8 mouse cellular contexts compared by ENCODE assay signal in the genomic region with DNA sequence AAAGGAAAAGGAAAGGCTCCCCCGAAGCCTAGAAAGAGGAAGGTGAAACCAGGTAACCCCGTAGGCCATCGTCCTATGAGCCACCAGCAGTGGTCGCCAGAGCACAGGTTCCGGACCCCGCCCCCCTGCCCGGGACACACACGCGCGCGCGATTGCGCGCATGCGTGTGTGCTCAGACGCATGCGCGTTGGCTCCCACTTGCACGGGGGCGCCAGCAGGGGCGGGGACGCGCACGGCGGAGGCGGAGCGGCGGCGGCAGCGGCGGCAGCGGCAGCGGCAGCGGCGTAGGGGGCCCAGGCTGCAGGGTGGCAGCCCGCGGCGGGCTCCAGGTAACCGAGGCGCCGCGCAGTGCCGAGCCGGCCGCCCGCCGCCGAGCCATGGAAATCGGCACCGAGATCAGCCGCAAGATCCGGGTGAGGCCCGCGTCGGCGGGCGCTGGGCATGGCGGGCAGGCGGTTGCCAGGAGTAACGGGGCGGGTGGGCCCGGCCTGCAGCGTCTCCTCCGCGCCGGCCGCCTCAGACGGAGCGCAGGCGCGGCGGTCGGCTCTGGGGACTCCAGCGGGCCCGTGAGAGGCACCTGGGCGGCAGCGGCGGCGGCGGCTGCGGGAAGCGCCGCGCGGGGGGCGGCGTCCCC. TPM values are rescaled to one million over a fixed set of nuclear protein-coding genes. Genes with fewer than 3 reads are reported as not detected.
A peak's percentile ranks its signal among the peaks of the same experiment; 100 is the strongest.
DNase-seq lines count a peak whose midpoint lies in the region; ATAC-seq and TF ChIP-seq lines count a peak whose summit lies in the region.

TSS of gene Zc3h14 (plus strand) at position 219 of the 634 bp plus-strand sequence.

- WGBS in cerebellum, adult 2 months = under 1% methylated on average over 86 of the region's 87 CpGs
- WGBS in lung, embryonic 16.5 days = under 1% methylated on average over 40 of the region's 87 CpGs

- peaks cover 2 to 26% of the 10 kb centered on the region in 2 experiments; a peak in 3 of 4 replicates for H3K36me3 ChIP-seq in MEL (ENCODE audit: control insufficient read depth in 1 of 2, insufficient read depth in 2 of 2, low read length in 2 of 2)
- no peaks in the 10 kb centered on the region for H3K36me3 ChIP-seq in lung, embryonic 16.5 days (ENCODE audit: control insufficient read depth, insufficient read depth, low read length)

- peak within 1 kb of the TSS; percentile 54 for H3K4me2 ChIP-seq in lung, embryonic 16.5 days (ENCODE audit: low read depth, low read length)

- no peaks in the 10 kb centered on the region for H3K9me3 ChIP-seq in MEL (replicated peaks; ENCODE audit: insufficient read depth, low read length)
- no peaks in the 10 kb centered on the region for H3K9me3 ChIP-seq in lung, embryonic 16.5 days (ENCODE audit: control insufficient read depth, low read length)

- TF ChIP-seq RAD21 in MEL (IDR thresholded peaks at IDR 0.05; ENCODE audit: low read depth, low read length) = no peak

- peak within 1 kb of the TSS; percentile 96 for H3K9ac ChIP-seq in MEL (ENCODE audit: control insufficient read depth, low read depth, low read length, poor library complexity, severe bottlenecking)
- peak within 1 kb of the TSS; percentile 91 for H3K9ac ChIP-seq in lung, embryonic 16.5 days (ENCODE audit: low read length)

- peak; percentile 87 to 91 for ATAC-seq in hematopoietic stem cell, adult 5-6 weeks (replicated peaks in 1 of 2; ENCODE audit: insufficient read depth in 1 of 2, low FRiP score in 2 of 2, low TSS enrichment in 1 of 2, low read depth in 1 of 2, poor library complexity in 2 of 2, severe bottlenecking in 2 of 2)
- ATAC-seq in lung, embryonic 16.5 days (ENCODE audit: low read depth) = peak; percentile 93

- TF ChIP-seq EP300 in MEL (IDR thresholded peaks at IDR 0.05; ENCODE audit: low read depth in 1 of 2, low read length in 2 of 2) = no peak

- peaks cover 2 to 6% of the 10 kb centered on the region in 2 experiments; a peak in 2 of 4 replicates for H3K4me1 ChIP-seq in MEL (ENCODE audit: control insufficient read depth in 1 of 2, insufficient read depth in 2 of 2, low read length in 2 of 2)
- peaks cover 6% of the 10 kb centered on the region; the same call in 1 of the 2 replicates for H3K4me1 ChIP-seq in cerebellum, adult 2 months (ENCODE audit: control insufficient read depth, insufficient read depth, low read length)
- peaks cover 16% of the 10 kb centered on the region for H3K4me1 ChIP-seq in lung, embryonic 16.5 days (replicated peaks; ENCODE audit: control insufficient read depth, insufficient read depth, low read length)

- DNase-seq in MEL (ENCODE audit: low read depth, low spot score) = peak; percentile 94
- DNase-seq in cerebellum, adult 2 months = peak; percentile 92 to 93
- DNase-seq in forelimb bud, embryonic 11.5 days (ENCODE audit: low read depth, low spot score) = peak; percentile 98
- DNase-seq in layer of hippocampus, adult 9-10 months (ENCODE audit: low spot score) = peak; percentile 78
- DNase-seq in ovary, postnatal 10 days (ENCODE audit: low spot score) = peak; percentile 73
- peak; percentile 87 to 96 for DNase-seq in thymus, postnatal 10 days (ENCODE audit: low spot score in 2 of 2)

- peak; percentile 56 to 71; a peak in 3 of 4 replicates for TF ChIP-seq POLR2A in MEL (IDR thresholded peaks at IDR 0.05; ENCODE audit: control insufficient read depth in 1 of 2, insufficient read depth in 1 of 2, low read depth in 1 of 2, low read length in 2 of 2, poor library complexity in 1 of 2)
- TF ChIP-seq POLR2A in cerebellum, adult 2 months (IDR thresholded peaks at IDR 0.05; ENCODE audit: borderline replicate concordance, insufficient read depth, low read length) = 0 out of 2 replicates have a peak, but pooled peaks have one; percentile 35

- peaks cover 0 to 2% of the 10 kb centered on the region in 2 experiments; a peak in 1 of 4 replicates for H3K27me3 ChIP-seq in MEL (ENCODE audit: control insufficient read depth in 1 of 2, insufficient read depth in 2 of 2, low read length in 2 of 2)
- no peaks in the 10 kb centered on the region for H3K27me3 ChIP-seq in cerebellum, adult 2 months (ENCODE audit: control insufficient read depth, insufficient read depth, low read length)
- H3K27me3 ChIP-seq in lung, embryonic 16.5 days (ENCODE audit: control insufficient read depth, insufficient read depth, low read depth, low read length) = no peaks in the 10 kb centered on the region

- TF ChIP-seq CTCF in MEL (IDR thresholded peaks at IDR 0.05 in 2 of 3, conservative IDR thresholded peaks at IDR 0.05 in 1 of 3; ENCODE audit: control insufficient read depth in 1 of 3, insufficient read depth in 1 of 3, low read depth in 2 of 3, low read length in 3 of 3, poor library complexity in 1 of 3, severe bottlenecking in 1 of 3) = peak in 2 of 3 experiments; percentile 73 to 80; a peak in 5 of 6 replicates
- TF ChIP-seq CTCF in cerebellum, adult 2 months (IDR thresholded peaks at IDR 0.05; ENCODE audit: borderline replicate concordance, insufficient read depth, low read depth, low read length) = peak; percentile 67; the same call in 1 of the 2 replicates

- peaks cover 44% of the 10 kb centered on the region for H3K79me2 ChIP-seq in MEL (ENCODE audit: control insufficient read depth, insufficient read depth, low read length, poor library complexity)

- H3K4me3 ChIP-seq in MEL (ENCODE audit: control insufficient read depth in 1 of 2, insufficient read depth in 1 of 2, low read depth in 2 of 2, low read length in 2 of 2) = peak within 1 kb of the TSS; percentile 84 to 87
- peak within 1 kb of the TSS; percentile 82 for H3K4me3 ChIP-seq in cerebellum, adult 2 months (replicated peaks; ENCODE audit: insufficient read depth, low read depth, low read length)
- peak within 1 kb of the TSS; percentile 92 for H3K4me3 ChIP-seq in lung, embryonic 16.5 days (ENCODE audit: low read length)

- H3K27ac ChIP-seq in MEL (ENCODE audit: control insufficient read depth, low read depth, low read length) = peak within 1 kb of the TSS; percentile 68
- H3K27ac ChIP-seq in cerebellum, adult 2 months (ENCODE audit: insufficient read depth, low read length) = peak within 1 kb of the TSS; percentile 70
- peak within 1 kb of the TSS; percentile 88 for H3K27ac ChIP-seq in lung, embryonic 16.5 days (ENCODE audit: low read length)

TF ChIP-seq in MEL, 35 proteins besides CTCF, POLR2A, EP300 and RAD21 (continues in another document):
- TF ChIP-seq CHD1 (IDR thresholded peaks at IDR 0.05; ENCODE audit: low read depth, low read length) = no peak
- peak; percentile 66 for TF ChIP-seq NELFE (IDR thresholded peaks at IDR 0.05; ENCODE audit: low read depth, low read length)
- no peak for TF ChIP-seq GATA1 (IDR thresholded peaks at IDR 0.05; ENCODE audit: low read depth, low read length)
- TF ChIP-seq ZNF384 (IDR thresholded peaks at IDR 0.05; ENCODE audit: low read depth, low read length) = no peak
- no peak for TF ChIP-seq POLR2AphosphoS5 (IDR thresholded peaks at IDR 0.05; ENCODE audit: borderline replicate concordance, low read depth, low read length)
- TF ChIP-seq MEF2A (IDR thresholded peaks at IDR 0.05; ENCODE audit: extremely low read depth, insufficient replicate concordance, low read depth, low read length, poor library complexity, severe bottlenecking) = no peak
- TF ChIP-seq USF1 (IDR thresholded peaks at IDR 0.05; ENCODE audit: low read depth, low read length) = 0 out of 2 replicates have a peak, but pooled peaks have one; percentile 40
- TF ChIP-seq GABPA (IDR thresholded peaks at IDR 0.05; ENCODE audit: low read depth, low read length) = no peak
- TF ChIP-seq MAX (IDR thresholded peaks at IDR 0.05; ENCODE audit: low read length) = peak; percentile 57; the same call in 1 of the 2 replicates
- peak; percentile 42; the same call in 1 of the 2 replicates for TF ChIP-seq KAT2A (conservative IDR thresholded peaks at IDR 0.05; ENCODE audit: low read depth, low read length)
- TF ChIP-seq MAZ (IDR thresholded peaks at IDR 0.05; ENCODE audit: low read depth, low read length) = 0 out of 2 replicates have a peak, but pooled peaks have one; percentile 27
- TF ChIP-seq MAFK (IDR thresholded peaks at IDR 0.05; ENCODE audit: borderline replicate concordance, low read depth, low read length) = no peak
- peak; percentile 68; the same call in 1 of the 2 replicates for TF ChIP-seq MXI1 (IDR thresholded peaks at IDR 0.05; ENCODE audit: low read depth, low read length)
- TF ChIP-seq NRF1 (IDR thresholded peaks at IDR 0.05; ENCODE audit: insufficient read depth, low read depth, low read length, poor library complexity, severe bottlenecking) = peak; percentile 93
- TF ChIP-seq HCFC1 (IDR thresholded peaks at IDR 0.05; ENCODE audit: low read depth, low read length) = peak; percentile 77
- TF ChIP-seq ZC3H11A (IDR thresholded peaks at IDR 0.05; ENCODE audit: low read depth, low read length) = no peak
- no peak for TF ChIP-seq E2F4 (IDR thresholded peaks at IDR 0.05; ENCODE audit: borderline replicate concordance, low read depth, low read length)
- no peak for TF ChIP-seq TAL1 (IDR thresholded peaks at IDR 0.05; ENCODE audit: low read length)
- no peak for TF ChIP-seq ZKSCAN1 (IDR thresholded peaks at IDR 0.05; ENCODE audit: low read depth, low read length)
- peak; percentile 78 for TF ChIP-seq SIN3A (IDR thresholded peaks at IDR 0.05; ENCODE audit: low read length)
- TF ChIP-seq MYC (IDR thresholded peaks at IDR 0.05; ENCODE audit: low read depth, low read length) = peak; percentile 24; the same call in 1 of the 2 replicates
- 0 out of 2 replicates have a peak, but pooled peaks have one; percentile 62 for TF ChIP-seq UBTF (IDR thresholded peaks at IDR 0.05; ENCODE audit: borderline replicate concordance, insufficient read depth, low read depth, low read length)
- TF ChIP-seq TBP (IDR thresholded peaks at IDR 0.05; ENCODE audit: low read depth, low read length) = no peak
- no peak for TF ChIP-seq POLR2AphosphoS2 (IDR thresholded peaks at IDR 0.05; ENCODE audit: low read length)
- TF ChIP-seq ELF1 (IDR thresholded peaks at IDR 0.05; ENCODE audit: low read depth, low read length) = 0 out of 2 replicates have a peak, but pooled peaks have one; percentile 49
- no peak for TF ChIP-seq SMC3 (IDR thresholded peaks at IDR 0.05; ENCODE audit: low read depth, low read length)
- TF ChIP-seq BHLHE40 (IDR thresholded peaks at IDR 0.05; ENCODE audit: borderline replicate concordance, low read depth, low read length) = no peak
- TF ChIP-seq CHD2 (IDR thresholded peaks at IDR 0.05; ENCODE audit: low read length) = no peak
- no peak for TF ChIP-seq ZMIZ1 (IDR thresholded peaks at IDR 0.05; ENCODE audit: low read depth, low read length)

RNA-seq across cellular contexts. Expression of gene Zc3h14, which starts in this region (rescaled TPM):
- total RNA-seq in MEL (2012; rRNA removed) = 74.9 and 80.1 TPM in 2 replicates
- polyA plus RNA-seq in MEL (2012; ENCODE audit: insufficient read depth in 1 of 2, insufficient read length in 2 of 2, low read depth in 1 of 2, low replicate concordance in 2 of 2, missing spikeins in 1 of 2) = 100 to 1,000 TPM in 1 of 2 experiments, 10 to 100 TPM in 1; 88.5 to 429 TPM
- polyA plus RNA-seq in cerebellum, adult 2 months (2012; rRNA removed) = 104 and 105 TPM in 2 replicates
- 134 and 162 TPM in 2 replicates for total RNA-seq in hematopoietic stem cell, adult 5-6 weeks (2017)
- polyA plus RNA-seq in lung, embryonic 16.5 days (2015; fragmentation: Nextera tagmentation; extraction: Ambion mirVana) = 113 and 120 TPM in 2 replicates

Comparison
In these comparisons a context has a peak if more than half of its experiments do, and no peak if none do; other contexts are left out.
1. Peak in every context shown above with its lines: DNase-seq, ATAC-seq, H3K4me3 ChIP-seq and H3K27ac ChIP-seq.